Comparison of ENCODE assay signal across 22 mouse cellular contexts in genomic region chr9:27276282-27276839, GRCm38 (mm10). TPM values are rescaled to one million over a fixed set of nuclear protein-coding genes. Genes with fewer than 3 reads are reported as not detected.
"Had no signal": no experiment of that assay in that cellular context is flagged by ENCODE, and none has a peak within 500 bp of the region (broad histone marks: within the 10 kb centered on the region; RNA-seq: fewer than 3 reads in every experiment).

No protein-coding gene starts in this region.

- H3K4me1 ChIP-seq: liver, embryonic 15.5 days; lung, embryonic 15.5 days; megakaryocyte, embryonic 14.5 days; midbrain, embryonic 15.5 days; stomach, embryonic 15.5 days had no signal

- ATAC-seq: liver, postnatal 0 days; lung, postnatal 0 days; midbrain, embryonic 13.5 days; midbrain, embryonic 15.5 days had no signal

- H3K27ac ChIP-seq: liver, embryonic 15.5 days; lung, embryonic 15.5 days; macrophage; midbrain, embryonic 13.5 days; midbrain, embryonic 15.5 days; neural tube, embryonic 13.5 days; stomach, embryonic 15.5 days; stomach, postnatal 0 days had no signal

- H3K4me3 ChIP-seq: liver, embryonic 15.5 days; lung, embryonic 15.5 days; megakaryocyte, embryonic 14.5 days; midbrain, embryonic 13.5 days; midbrain, embryonic 15.5 days; neural tube, embryonic 13.5 days; stomach, embryonic 15.5 days had no signal

- H3K4me2 ChIP-seq: liver, embryonic 15.5 days; lung, embryonic 15.5 days; midbrain, embryonic 11.5 days; midbrain, embryonic 13.5 days; midbrain, embryonic 15.5 days; neural tube, embryonic 13.5 days; stomach, embryonic 15.5 days had no signal

- H3K27me3 ChIP-seq: liver, embryonic 15.5 days; lung, embryonic 15.5 days; megakaryocyte, embryonic 14.5 days; midbrain, embryonic 13.5 days; midbrain, embryonic 15.5 days; neural tube, embryonic 13.5 days; stomach, embryonic 15.5 days had no signal

- H3K9ac ChIP-seq: liver, embryonic 15.5 days; liver, postnatal 0 days; lung, embryonic 15.5 days; midbrain, embryonic 13.5 days; midbrain, embryonic 15.5 days; neural tube, embryonic 13.5 days; stomach, embryonic 15.5 days had no signal

- H3K9me3 ChIP-seq: liver, embryonic 15.5 days; lung, embryonic 15.5 days; midbrain, embryonic 13.5 days; midbrain, embryonic 15.5 days; neural tube, embryonic 13.5 days; stomach, embryonic 15.5 days had no signal

- H3K36me3 ChIP-seq: liver, embryonic 15.5 days; lung, embryonic 15.5 days; midbrain, embryonic 13.5 days; midbrain, embryonic 15.5 days; neural tube, embryonic 13.5 days; stomach, embryonic 15.5 days had no signal

- DNase-seq: liver, postnatal 0 days; lung, adult 2 months; lung, postnatal 14 days; lung, postnatal 36 days; retina, postnatal 1 day; right cerebral cortex, adult 18-20 months; right cerebral cortex, postnatal 25 days; right cerebral cortex, postnatal 4 days; thymus, adult 2 months; thymus, postnatal 25 days; thymus, postnatal 4 days had no signal

RNA-seq across cellular contexts. Expression of gene Igsf9b, which starts 22.6 kb away (rescaled TPM):
- polyA plus RNA-seq: macrophage had no signal
